Mouse (Mus musculus) retina, postnatal 1 day (tissue): ENCODE measurements around the gene Ndufa7.
"Not testable (repeated sequence)": the region's sequence is repeated elsewhere in the genome, so short reads cannot be mapped to it uniquely, and the experiment has no call there.

ENCODE experiments used
- DNase-seq: peaks from one replicate; pipeline ENCODE4 v3.0.0-alpha.2; 2012

Ndufa7 gene

DNA sequence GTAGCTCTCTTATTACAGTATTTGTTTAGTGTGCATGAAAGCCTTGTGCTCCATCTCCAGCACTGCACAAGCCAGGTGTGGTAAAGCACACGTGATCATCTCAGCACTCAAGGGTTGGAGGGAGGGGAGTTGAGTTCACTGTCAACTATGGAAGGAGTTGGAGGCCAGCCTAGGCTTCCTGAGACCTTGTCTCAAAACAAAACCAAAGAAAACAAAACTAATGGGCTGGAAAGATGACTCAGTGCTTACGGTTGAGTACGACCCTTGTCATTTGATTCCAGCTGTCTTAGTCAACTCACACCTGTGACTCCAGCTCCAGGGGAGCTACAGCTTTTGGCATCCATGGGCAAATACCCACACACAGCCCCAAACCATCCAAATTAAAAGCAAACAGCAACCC is 11.9 kb upstream of the Ndufa7 start:
- DNase-seq = no peak

- DNase-seq = no peak
These were observed 11.4 kb upstream of the Ndufa7 start for GRCm38 (mm10) chr17:33812990-33813389.

DNA sequence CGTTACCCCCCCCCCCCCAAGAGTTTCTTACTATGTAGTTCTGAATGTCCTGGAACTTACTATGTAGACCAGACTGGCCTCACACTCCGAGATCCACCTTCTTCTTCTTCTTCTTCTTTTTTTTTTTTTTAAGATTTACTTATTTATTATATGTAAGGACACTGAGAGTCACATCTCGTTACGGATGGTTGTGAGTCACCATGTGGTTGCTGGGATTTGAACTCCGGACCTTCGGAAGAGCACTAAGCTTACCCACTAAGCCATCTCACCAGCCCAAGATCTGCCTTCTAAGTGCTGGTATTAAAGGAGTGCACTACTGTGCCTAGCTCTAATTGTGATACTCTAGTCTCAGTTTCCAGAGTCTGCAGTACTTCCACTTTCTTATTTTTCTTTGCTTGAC is 9.0 kb upstream of the Ndufa7 start:
- no peak for DNase-seq

GRCm38 (mm10) chr17:33816612-33817011 is 7.8 kb upstream of the Ndufa7 start:
- DNase-seq = no peak

DNA sequence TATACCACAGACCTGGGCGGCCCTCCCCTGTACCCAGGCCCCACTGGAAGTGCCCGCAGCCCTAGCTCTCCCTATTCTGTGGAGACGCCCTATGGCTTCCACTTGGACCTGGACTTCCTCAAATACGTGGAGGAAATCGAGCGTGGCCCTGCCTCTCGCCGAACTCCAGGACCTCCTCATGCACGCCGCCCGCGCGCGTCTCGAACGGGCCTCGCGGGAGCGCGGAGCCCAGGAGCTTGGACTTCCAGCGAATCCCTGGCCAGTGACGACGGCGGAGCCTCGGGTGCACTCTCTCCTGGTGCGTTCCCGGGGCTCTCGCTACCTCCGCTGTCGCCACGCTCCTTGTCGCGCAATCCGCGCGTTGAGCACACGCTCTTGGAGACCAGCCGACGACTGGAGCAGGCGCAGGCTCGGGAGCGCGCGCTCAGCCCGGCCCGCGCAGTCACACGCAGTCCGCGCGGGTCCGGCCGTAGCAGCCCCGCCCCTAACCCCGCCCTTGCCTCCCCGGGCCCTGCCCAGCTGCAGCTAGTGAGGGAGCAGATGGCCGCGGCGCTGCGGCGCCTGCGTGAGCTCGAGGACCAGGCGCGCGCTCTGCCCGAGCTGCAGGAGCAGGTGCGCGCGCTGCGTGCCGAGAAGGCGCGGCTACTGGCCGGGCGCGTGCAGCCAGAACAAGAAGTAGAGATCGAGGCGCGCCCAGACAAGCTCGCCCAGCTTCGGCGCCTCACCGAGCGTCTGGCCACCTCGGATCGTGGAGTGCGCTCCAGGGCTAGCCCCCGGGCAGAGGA is 7.0 kb upstream of the Ndufa7 start:
- peak; percentile 98 for DNase-seq

DNA sequence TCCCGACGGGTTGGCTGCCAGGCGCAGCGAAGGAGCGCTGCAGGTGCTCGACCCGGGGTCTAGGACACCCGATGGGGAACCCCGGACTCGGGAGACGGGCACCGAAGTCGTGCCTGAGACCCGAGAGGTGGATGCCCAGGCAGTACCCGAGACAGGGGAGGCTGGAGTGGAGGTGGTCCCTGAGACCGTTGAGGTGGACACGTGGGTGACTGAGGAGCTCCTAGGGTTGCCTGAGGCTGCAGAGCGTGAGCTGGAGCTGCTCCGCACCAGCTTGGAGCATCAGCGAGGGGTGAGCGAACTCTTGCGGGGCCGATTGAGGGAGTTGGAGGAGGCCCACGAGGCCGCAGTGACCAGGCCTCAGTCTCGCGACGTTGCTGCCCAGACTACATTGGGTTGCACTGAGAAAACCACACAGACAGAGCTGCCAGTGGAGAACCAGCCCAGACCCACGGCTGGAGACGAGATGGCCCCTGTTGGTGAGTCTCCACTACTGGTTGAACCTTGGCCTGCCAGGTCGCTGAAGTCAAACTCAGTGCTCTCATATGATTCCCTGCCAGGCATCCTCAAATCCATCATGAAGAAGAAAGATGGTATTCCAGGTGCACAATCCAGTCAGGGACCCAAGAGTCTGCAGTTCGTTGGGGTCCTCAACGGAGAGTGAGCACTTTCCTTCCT is 6.3 kb upstream of the Ndufa7 start:
- no peak for DNase-seq

GRCm38 (mm10) chr17:33822436-33822959 is 1.9 kb upstream of the Ndufa7 start:
- no peak for DNase-seq

DNA sequence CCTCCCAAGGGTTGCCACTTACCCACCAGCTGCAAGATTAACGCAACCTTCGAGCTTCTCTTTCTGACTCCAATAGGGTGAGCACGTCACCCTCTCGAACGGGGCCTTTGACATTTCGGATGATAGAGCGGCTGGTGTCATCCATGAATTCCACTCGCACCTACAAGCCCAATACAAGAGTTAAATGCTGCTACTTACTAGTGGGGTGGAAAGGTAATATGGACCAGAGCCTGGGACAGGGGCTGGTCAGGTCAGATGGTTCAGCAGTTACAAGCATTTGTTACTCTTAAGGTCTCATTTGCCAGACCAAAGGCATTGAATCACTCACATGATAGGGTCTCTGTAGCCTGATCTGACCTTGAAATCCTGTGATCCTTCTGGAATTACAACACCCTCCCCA is 1.2 kb upstream of the Ndufa7 start:
- not testable (repeated sequence) for DNase-seq

DNA sequence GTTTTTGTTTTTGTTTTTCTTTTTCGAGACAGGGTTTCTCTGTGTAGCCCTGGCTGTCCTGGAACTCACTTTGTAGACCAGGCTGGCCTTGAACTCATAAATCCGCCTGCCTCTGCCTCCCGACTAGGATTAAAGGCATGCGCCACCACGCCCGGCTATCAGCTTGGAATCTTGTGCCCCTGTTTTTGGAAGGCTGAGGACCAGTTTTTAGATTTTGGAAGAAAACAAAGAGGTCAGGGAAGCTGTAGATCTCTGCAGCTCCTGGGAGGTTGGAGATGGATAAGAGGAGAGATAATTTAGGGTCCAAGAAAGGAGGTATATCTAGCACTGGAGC is 592 bp downstream of the Ndufa7 start:
- not testable (repeated sequence) for DNase-seq

- DNase-seq = no peak
These were observed 1.1 kb downstream of the Ndufa7 start for GRCm38 (mm10) chr17:33825462-33825861.

DNA sequence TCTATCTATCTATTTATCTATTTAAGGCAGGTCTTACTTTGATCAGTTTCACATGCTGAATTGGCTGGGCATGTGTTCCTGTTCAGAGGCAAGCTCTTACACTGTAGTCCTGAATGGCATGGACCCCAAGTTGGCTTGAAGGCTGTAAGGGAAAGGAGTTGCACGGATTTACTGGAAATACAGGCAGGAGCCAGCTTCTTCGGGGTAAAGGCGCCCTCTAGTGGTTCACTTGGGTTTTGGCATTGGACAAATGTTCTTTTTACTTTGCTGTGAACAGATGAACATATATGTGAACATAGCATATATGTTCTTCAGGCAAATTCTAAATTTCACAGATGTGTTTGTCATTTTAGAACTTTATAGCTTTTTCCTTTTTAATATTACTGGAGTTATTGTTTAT is 2.5 kb downstream of the Ndufa7 start:
- peak; percentile 85 for DNase-seq

GRCm38 (mm10) chr17:33828892-33829291 is 4.5 kb downstream of the Ndufa7 start:
- DNase-seq = no peak

DNA sequence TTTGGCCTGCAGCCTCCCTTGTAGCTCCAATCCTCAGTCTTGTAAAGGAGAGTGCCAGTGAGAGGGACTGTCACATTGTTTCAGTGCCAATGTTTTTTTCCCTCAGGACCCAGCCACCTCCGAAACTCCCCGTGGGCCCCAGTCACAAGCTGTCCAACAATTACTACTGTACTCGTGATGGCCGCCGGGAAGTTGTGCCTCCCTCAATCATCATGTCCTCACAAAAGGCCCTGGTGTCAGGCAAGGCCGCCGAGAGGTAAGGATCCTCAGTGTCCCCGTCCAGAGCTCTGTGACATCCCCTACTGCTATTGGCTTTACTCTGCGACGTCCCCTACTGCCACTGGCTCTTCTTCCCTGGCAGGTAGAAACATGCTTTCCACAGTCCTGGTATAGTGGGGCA is 5.2 kb downstream of the Ndufa7 start:
- DNase-seq = no peak

GRCm38 (mm10) chr17:33842966-33843795 is 18.8 kb downstream of the Ndufa7 start, which contains the start of gene Cd320:
Gene Cd320 (plus strand): TSS chr17:33843091.
- DNase-seq = peak; percentile 96

DNA sequence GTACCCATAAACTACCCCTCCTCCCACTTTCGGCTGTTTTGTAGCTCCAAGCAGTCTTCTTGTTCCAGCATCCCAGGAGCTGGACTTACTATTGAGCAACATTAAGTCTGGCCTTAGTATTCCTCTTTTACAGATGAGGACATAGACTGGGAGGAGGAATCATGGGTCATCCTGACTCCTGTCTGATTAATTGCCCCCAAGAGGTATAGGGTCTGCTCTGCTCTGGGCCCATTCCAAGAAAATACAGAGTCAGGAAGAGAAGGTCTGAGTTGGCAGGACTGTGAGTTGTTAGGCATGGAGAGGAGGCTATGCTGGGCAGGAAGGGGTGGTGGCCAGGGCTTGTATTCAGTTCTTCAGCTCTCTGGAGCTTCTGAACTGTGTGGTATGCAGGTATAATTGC is 19.8 kb downstream of the Ndufa7 start:
- DNase-seq = no peak

DNA sequence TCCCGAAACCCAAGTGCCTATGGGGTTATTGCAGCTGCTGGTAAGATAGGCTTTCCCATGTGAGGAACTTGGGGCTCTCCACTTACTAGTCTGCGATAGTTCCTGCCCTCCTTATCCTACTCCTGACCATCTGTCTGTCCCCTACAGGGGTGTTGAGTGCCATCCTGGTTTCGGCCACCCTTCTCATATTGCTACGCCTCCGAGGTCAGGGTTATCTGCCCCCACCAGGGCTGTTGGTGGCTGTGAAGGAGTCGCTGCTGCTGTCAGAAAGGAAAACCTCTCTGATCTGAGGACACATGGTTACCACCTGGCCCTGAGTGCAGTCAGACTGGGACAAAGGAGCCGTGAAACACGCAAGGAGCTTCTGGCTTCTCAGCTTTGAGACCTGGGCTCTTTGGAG is 23.8 kb downstream of the Ndufa7 start:
- no peak for DNase-seq

- no peak for DNase-seq
These were observed 27.0 kb downstream of the Ndufa7 start for GRCm38 (mm10) chr17:33851331-33851730.

DNA sequence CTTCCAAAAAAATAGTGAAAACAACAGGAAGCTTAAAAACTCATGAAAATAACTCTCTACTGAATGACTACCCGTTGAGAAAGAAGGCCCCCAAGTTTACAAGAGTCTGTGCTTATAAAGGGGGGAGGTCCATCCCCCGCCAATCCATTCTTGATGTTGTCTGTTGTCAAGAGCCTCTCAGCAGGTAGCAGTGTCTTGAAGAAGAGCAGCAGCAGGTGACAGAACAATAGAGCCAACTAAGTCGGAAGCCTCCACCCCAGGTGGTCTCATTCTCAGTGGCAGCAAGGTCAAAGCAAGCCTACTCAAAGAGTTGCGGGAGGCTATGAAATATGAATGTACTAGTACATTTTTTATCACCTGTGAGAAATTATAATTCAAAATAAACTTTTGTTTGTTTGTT is 33.4 kb downstream of the Ndufa7 start:
- no peak for DNase-seq

DNA sequence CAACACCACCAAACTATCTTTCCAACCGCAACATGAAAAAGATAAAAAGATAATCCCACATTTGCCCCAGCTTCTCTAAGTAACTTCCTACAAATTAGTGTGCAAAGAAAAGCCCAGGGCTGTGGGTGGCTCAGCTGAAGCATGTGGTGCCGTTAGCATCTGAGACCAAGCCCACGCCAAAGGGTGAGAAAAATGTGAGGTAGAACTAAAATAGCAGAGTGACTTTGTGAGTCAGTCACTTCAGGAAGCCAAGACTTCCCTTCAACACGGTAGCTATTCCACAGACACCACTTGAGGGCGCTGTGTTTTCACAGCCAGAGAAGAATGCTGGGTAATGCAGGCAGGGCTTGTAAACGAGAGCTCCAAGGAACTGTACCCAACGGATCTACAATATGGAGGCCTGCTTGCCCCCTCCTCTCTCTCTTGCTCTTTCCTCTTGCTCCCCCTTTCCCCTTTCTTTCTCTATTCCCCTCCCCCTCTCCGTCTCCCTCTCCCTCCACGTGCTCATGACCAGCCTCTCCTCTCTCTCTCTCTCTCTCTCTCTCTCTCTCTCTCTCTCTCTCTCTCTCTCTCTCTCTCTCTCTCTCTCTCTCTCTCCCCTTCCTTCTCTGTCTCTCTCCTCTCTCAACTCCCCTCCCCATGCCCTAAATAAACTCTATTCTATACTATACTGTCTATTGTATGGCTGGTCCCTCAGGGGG is 41.1 kb downstream of the Ndufa7 start:
- DNase-seq = peak; percentile 68

DNA sequence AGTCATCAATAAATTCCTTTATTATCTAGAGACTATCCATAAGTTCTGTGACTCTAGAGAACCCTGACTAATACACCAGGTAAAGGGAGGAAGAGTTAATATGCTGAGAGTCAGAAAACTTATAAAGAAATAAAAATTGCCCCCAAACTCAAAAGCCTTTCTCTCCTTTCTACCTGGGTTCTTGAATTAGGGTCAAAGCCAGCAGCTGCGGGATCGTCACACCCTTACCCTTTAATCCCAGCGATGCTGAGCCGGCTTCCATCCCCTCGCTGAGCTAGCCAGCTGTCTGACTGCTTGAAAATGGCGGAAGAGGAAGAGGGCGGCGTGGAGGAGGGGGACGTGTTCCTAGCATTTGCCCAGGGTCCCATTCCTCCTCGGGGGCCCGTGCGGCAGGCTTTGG is 49.2 kb downstream of the Ndufa7 start, which contains the start of gene Gm7029:
Gm7029 (plus strand) TSS at position 301 of the 400 bp plus-strand sequence.
- DNase-seq = not testable (repeated sequence)

DNA sequence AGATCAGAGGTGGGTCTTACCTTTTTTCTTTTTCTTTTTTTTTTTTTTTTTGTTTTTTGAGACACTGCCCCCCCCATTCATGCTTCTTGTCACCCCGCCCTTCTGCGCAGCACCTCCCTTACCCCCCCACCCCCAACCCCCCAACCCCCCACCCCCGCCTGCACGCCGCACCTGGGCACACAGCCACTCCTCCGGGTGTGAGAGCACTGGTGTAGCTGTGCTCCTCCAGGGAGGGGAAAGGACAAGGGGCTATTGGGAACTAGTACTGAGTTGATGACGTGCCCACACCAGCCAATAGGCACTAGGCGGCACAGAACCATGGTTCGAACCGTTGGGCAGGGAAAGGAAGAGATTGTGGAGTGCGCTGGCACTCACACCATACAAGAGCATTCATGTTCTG is 50.0 kb downstream of the Ndufa7 start:
- DNase-seq = no peak

DNA sequence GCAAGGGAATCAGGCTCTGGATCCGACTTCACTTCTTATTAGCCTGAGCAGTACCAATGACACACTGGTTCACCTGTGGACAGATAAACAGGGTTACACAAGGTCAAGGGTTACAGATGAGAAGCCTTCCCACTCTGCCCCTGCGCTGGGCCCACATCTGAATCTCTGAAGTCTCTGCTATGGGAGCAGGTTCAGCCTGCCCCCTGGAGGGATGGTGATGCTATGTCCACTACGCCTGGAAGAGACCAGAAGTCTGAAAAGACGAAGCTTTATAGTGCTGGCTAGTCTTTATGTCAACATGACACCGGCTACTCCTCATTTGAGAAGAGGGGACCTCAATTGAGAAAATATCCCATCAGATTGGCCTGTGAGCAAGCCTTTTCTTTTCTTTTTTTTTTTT is 51.4 kb downstream of the Ndufa7 start:
- peak; percentile 17 for DNase-seq

DNA sequence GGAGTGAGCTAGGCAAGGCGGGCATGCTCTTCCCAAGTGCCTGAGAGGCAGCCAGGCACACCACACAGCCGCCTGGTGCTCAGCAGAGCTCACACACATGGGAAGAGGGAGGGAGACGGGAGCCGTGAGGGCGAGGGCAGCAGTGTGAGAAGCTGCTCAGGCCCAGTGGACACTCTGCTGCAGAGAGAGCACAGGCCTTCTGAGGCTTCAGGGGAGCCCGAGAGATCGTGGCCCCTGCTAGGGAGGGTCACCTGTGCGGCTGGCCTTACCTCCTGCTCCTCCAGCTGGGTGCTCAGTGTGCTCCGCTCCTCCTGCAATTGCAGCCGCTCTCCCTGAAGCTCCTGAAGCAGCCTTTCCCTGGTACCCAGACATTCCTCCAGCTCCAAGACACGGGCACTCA is 59.9 kb downstream of the Ndufa7 start:
- not testable (repeated sequence) for DNase-seq
